Comparison of ENCODE assay signal across 16 mouse cellular contexts in the genomic region with DNA sequence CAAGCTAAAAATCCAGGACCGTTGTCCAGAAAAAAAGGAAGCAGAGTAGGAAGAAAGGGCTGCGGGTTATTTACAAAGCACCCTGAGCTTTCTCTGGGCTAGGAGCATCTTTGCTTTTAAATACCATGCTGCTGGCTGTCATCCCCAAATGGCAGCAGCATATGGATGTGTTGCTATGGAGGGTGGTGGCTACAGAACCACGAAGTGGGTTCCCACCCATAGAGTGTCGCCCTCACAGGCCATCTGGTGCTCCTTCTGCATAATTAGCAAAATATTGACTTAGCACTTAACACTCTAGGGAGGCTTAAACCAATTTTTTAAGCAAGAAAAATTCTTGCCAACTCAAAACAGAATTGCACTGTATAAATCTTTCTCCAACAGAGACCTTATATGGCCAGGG.
DNase-seq lines count a peak whose midpoint lies in the region; ATAC-seq and TF ChIP-seq lines count a peak whose summit lies in the region.
"Had no signal": no experiment of that assay in that cellular context is flagged by ENCODE, and none has a peak within 500 bp of the region (broad histone marks: within the 10 kb centered on the region; RNA-seq: fewer than 3 reads in every experiment).

No protein-coding gene starts in this region.

- DNase-seq in forebrain, postnatal 0 days = peak; percentile 77
- DNase-seq in layer of hippocampus, postnatal 36 days = peak; percentile 53 to 62
- peak; percentile 19 for DNase-seq in right cerebral cortex, postnatal 14 days
- DNase-seq in kidney, postnatal 14 days = no peak
- no peak for DNase-seq in kidney, postnatal 10 days
- DNase-seq in urinary bladder, postnatal 14 days (ENCODE audit: low spot score) = no peak
- DNase-seq: adrenal gland, postnatal 10 days; heart, adult 18-20 months; heart, postnatal 36 days; kidney, adult 2 months; lung, embryonic 14.5 days; thymus, postnatal 14 days had no signal

- no peaks in the 10 kb centered on the region for H3K4me1 ChIP-seq in hindbrain, embryonic 16.5 days (ENCODE audit: control insufficient read depth, insufficient read depth, low read depth, low read length)
- 0 out of 2 replicates have a peak, but pooled peaks cover under 1% of the 10 kb centered on the region for H3K4me1 ChIP-seq in hindbrain, embryonic 13.5 days (replicated peaks)
- 0 out of 2 replicates have a peak, but pooled peaks cover 4% of the 10 kb centered on the region for H3K4me1 ChIP-seq in forebrain, postnatal 0 days (ENCODE audit: insufficient read depth)

- 31% methylated on average over 4 of the region's 4 CpGs for WGBS in hindbrain, embryonic 16.5 days
- WGBS in hindbrain, embryonic 13.5 days = 45% methylated on average over 4 of the region's 4 CpGs
- 28% methylated on average over 4 of the region's 4 CpGs for WGBS in forebrain, postnatal 0 days

- TF ChIP-seq CTCF in forebrain, postnatal 0 days (IDR thresholded peaks at IDR 0.05; ENCODE audit: low read depth) = 0 out of 2 replicates have a peak, but pooled peaks have one; percentile 8

- H3K27ac ChIP-seq in hindbrain, embryonic 16.5 days (ENCODE audit: low read depth, low read length) = no peak overlapping the region
- H3K27ac ChIP-seq in hindbrain, embryonic 13.5 days = no peak overlapping the region
- no peak overlapping the region for H3K27ac ChIP-seq in forebrain, postnatal 0 days (ENCODE audit: low read depth, low read length)
- H3K27ac ChIP-seq: limb, embryonic 13.5 days had no signal

- no peak overlapping the region for H3K9ac ChIP-seq in hindbrain, embryonic 16.5 days (ENCODE audit: low read depth, low read length)
- no peak overlapping the region for H3K9ac ChIP-seq in hindbrain, embryonic 13.5 days
- no peak overlapping the region for H3K9ac ChIP-seq in forebrain, postnatal 0 days
- H3K9ac ChIP-seq: limb, embryonic 13.5 days; lung, embryonic 14.5 days had no signal

- H3K36me3 ChIP-seq in hindbrain, embryonic 16.5 days (ENCODE audit: control insufficient read depth, insufficient read depth, low read length) = no peaks in the 10 kb centered on the region
- H3K36me3 ChIP-seq in hindbrain, embryonic 13.5 days = no peaks in the 10 kb centered on the region
- no peaks in the 10 kb centered on the region for H3K36me3 ChIP-seq in forebrain, postnatal 0 days (ENCODE audit: insufficient read depth)

- H3K4me2 ChIP-seq in hindbrain, embryonic 16.5 days (ENCODE audit: low read length) = no peak overlapping the region
- no peak overlapping the region for H3K4me2 ChIP-seq in hindbrain, embryonic 13.5 days
- no peak overlapping the region for H3K4me2 ChIP-seq in forebrain, postnatal 0 days (ENCODE audit: low read depth)
- H3K4me2 ChIP-seq: limb, embryonic 13.5 days; lung, embryonic 14.5 days had no signal

- no peak overlapping the region for H3K4me3 ChIP-seq in hindbrain, embryonic 16.5 days (ENCODE audit: low read length)
- no peak overlapping the region for H3K4me3 ChIP-seq in hindbrain, embryonic 13.5 days
- H3K4me3 ChIP-seq in forebrain, postnatal 0 days (ENCODE audit: low read depth, low read length) = no peak overlapping the region
- H3K4me3 ChIP-seq: limb, embryonic 13.5 days had no signal

- H3K27me3 ChIP-seq in hindbrain, embryonic 16.5 days (replicated peaks; ENCODE audit: control insufficient read depth, insufficient read depth, low read length) = no peaks in the 10 kb centered on the region
- H3K27me3 ChIP-seq in hindbrain, embryonic 13.5 days = no peaks in the 10 kb centered on the region
- peaks cover 3% of the 10 kb centered on the region for H3K27me3 ChIP-seq in forebrain, postnatal 0 days (ENCODE audit: insufficient read depth, low read length)
- H3K27me3 ChIP-seq: limb, embryonic 13.5 days had no signal

- H3K9me3 ChIP-seq in hindbrain, embryonic 16.5 days (ENCODE audit: control insufficient read depth, low read length) = no peaks in the 10 kb centered on the region
- H3K9me3 ChIP-seq in hindbrain, embryonic 13.5 days = no peaks in the 10 kb centered on the region
- no peaks in the 10 kb centered on the region for H3K9me3 ChIP-seq in forebrain, postnatal 0 days (ENCODE audit: low read length)
- H3K9me3 ChIP-seq: limb, embryonic 13.5 days had no signal

- peak; percentile 24; the same call in 1 of the 2 replicates for ATAC-seq in hindbrain, embryonic 16.5 days
- ATAC-seq in hindbrain, embryonic 13.5 days (ENCODE audit: low FRiP score) = no peak
- peak; percentile 93 for ATAC-seq in forebrain, postnatal 0 days
- ATAC-seq: CD4-positive, CD25-positive, alpha-beta regulatory T cell, adult 4 months had no signal

Comparison
In these comparisons a context has a peak if more than half of its experiments do, and no peak if none do; other contexts are left out.
1. DNase-seq: peak in forebrain, postnatal 0 days (single experiment), layer of hippocampus, postnatal 36 days (2 of 2) and right cerebral cortex, postnatal 14 days (single experiment); none in kidney, postnatal 14 days (single experiment), kidney, postnatal 10 days (single experiment) and urinary bladder, postnatal 14 days (single experiment).